Mouse (Mus musculus) testis, postnatal 14 days (tissue): ENCODE results near the gene Babam1.

Source experiments
- DNase-seq: peaks from one replicate; pipeline ENCODE4 v3.0.0; 2021; ENCODE audit warnings: low spot score

The Babam1 gene

DNA sequence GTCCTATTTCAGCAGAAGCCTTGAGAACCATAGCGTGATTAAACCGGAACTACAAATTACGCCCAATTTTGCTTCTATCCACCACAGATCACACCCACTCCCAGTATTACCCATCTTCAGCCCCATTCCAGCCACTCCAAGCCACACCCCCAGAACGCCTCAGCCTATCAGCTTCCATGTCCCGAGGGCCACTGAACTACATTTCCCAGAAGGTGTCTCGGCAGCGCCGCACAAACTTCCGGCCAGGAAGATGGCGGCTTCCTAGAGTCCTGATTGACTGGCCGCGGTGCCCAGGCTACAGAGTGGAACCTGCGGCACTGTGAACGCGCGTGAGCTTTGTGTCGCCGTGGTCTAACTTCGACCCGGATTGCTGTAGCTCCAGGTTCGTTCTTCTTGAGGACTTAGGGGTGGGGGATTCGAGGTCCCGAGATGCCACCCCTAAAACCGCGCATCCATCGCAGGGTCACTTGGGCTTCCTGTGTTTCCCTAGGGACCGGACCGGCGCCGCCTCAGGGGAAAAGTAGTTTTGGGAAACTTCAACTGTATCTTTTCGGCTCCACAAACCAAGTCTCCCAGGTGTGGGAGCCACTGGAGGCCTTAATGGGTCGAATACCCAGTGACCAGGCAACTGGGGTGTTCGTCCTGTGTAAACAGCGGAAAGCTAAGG, at the start of gene Babam1:
Gene Babam1 (plus strand): TSS at position 223 of the 667 bp plus-strand sequence.
- peak; percentile 95 for DNase-seq

GRCm38 (mm10) chr8:71351117-71351516, 45.5 kb upstream of the Babam1 start:
- no peak for DNase-seq

DNA sequence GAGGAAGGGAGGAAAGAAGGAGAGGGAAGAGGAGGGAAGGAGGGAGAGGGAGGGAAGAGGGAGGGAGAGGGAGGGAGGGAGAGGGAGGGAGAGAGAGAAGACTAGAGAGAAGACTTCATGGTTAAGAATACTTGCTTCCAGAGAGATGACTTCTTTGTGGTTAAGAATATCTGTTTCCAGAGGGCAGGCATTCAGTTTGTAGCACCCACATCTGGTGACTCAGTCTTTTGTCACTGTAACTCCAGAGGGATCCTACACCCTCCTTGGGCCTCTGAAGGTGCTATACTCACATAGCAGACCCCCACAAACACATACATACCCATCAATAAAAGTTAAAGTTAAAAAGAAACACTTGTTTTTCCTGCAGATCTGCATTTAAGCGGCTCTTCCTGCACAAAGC, 45.1 kb upstream of the Babam1 start:
- no peak for DNase-seq

DNA sequence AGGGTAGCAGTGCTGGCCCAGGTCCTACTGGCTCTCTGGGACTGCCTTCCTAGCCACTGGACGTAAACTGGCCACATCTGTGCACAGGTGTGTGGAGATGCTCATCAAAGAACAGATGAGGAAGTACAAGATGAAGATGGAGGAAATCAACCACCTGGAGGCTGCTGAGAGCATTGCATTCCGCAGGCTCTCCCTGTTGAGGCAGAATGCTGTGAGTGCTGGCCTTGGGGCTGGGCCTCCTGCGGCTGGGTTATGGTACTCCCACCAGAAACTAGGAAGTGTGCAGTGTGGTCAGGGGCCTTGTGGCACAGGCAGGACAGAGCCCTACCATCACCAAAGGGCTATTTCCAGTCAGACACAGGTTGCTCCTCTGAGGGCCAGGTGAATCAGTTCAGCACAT, 38.6 kb upstream of the Babam1 start:
- DNase-seq = no peak

DNA sequence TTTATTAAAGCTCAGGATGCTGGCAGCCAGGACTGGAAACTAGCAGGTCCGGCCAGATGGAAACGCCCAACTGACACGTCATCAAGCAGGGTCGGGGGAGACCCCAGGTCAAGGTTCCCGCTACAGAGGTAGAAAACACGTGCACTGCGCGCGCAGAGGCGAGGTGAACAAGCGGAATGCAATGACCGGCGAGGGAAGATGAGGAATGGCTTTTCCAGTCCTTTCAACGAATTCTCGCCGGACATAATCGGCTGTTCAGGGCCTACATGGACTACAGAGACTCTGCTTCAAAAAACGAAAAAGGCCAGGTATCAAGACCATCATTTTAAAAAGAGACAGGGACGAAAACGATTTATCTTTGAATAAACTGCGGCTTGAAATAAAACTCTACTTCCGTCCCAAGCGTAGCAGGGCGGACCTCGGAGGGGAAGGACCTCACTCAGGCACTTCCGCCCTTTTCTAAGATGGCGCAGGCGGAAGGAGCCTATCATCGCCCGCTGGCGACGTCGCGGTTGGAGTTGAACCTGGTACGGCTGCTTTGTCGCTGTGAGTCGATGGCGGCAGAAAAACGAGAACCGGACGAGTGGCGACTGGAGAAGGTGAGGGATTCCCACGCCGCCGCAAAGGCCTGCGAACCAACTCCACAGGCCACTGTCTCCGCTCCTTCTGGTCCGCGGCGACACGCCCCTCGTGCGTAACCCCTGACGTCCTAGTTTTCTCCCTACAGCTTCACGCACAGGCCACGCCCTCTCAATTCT, 29.7 kb upstream of the Babam1 start, which contains the start of gene Use1:
Gene Use1 (plus strand): TSS at position 78 of the 758 bp plus-strand sequence.
- peak; percentile 91 for DNase-seq

DNA sequence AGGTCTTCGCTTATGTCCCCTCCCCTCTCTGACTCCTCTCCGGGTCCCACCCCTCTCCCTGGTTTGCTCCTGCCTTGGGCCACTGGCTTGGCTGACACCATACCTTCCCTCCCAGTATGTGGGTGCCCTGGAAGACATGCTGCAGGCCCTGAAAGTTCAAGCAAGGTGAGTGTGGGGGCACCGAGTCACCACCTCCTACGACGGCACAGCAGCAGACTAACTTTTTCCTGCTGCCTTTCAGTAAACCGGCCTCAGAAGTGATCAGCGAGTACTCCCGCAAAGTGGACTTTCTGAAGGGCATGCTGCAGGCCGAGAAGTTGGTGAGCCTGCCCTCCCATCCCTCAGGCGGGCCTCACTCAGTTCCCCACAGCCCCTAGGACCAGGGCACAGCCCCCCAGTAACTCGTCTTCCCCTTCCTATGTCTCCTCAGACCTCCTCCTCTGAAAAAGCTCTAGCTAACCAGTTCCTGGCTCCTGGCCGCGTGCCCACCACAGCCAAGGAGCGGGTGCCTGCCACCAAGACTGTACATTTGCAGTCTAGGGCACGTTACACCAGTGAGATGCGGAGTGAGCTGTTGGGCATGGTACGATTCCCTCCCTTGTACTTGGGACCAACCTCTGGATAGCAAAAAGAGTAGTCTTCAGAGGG, 29.0 kb upstream of the Babam1 start:
- DNase-seq = no peak

DNA sequence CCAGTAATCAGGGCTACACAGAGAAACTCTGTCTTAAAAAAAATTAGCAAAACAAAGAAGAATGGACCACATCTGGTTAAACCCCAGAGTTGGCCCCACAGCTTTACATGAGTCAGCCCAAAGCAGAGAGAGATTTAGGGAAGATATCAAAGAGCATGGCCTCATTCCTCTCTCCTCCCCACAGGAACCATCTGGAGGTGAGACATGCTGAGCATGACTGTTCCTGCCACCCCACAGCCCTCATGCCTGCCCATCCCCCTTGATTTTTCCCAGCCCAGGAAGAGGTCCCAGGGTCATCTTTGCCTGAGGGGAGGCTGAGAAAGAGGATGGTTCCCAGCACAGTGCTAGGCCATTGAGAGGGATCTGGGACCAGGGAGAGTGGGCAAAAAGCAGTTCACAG, 28.3 kb upstream of the Babam1 start:
- DNase-seq = no peak

DNA sequence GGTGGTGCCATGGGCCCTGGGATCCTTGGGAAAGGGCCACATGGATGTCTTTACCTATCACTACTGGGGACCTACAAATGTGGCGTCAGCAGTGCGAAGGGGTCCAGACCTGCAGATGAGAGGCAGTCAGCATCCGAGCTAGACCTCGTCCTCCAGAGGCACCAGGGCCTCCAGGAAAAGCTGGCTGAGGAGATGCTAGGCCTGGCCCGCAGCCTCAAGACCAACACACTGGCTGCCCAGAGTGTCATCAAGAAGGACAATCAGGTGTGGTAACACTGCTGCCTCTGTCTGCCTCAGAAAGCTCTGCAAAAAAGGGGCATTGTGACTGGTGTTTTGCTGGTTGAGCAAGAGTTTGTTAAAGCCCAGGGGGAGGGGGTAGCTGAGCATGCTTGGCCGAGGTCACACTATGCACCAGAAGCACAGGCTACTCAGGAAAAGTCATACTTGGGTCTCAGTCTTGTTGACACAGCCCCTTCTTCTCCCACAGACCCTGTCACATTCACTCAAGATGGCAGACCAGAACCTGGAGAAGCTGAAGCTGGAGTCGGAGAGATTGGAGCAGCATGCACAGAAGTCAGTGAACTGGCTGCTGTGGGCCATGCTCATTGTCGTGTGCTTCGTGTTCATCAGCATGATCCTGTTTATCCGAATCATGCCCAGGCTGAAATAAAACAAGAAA, 27.5 kb upstream of the Babam1 start:
- no peak for DNase-seq

GRCm38 (mm10) chr8:71370711-71371235, 25.9 kb upstream of the Babam1 start:
- DNase-seq = no peak

GRCm38 (mm10) chr8:71371236-71371848, 25.3 kb upstream of the Babam1 start, which contains the start of gene Ocel1:
Gene Ocel1, plus strand, starts transcription at chr8:71371298.
- peak; percentile 98 for DNase-seq

GRCm38 (mm10) chr8:71372427-71372826, 24.2 kb upstream of the Babam1 start:
- no peak for DNase-seq

DNA sequence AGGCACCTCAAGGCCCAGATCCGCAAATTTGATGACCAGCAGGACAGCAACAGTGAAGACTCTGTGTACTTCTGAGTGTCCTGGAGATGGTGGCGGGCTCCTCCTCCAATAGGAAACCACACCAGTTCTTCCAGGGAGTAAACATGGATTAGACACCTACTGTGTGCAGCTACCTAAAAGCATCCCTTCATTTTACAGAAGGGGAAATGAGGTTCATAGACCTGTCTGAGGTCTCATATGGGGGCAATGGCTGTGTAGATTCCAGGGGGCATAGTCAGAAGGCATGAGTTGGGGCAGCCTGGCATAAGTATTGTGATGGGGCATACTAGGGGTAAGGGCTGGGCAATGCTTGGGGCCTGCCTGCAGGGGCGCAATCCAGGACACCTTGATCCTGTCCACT, 23.7 kb upstream of the Babam1 start:
- no peak for DNase-seq

DNA sequence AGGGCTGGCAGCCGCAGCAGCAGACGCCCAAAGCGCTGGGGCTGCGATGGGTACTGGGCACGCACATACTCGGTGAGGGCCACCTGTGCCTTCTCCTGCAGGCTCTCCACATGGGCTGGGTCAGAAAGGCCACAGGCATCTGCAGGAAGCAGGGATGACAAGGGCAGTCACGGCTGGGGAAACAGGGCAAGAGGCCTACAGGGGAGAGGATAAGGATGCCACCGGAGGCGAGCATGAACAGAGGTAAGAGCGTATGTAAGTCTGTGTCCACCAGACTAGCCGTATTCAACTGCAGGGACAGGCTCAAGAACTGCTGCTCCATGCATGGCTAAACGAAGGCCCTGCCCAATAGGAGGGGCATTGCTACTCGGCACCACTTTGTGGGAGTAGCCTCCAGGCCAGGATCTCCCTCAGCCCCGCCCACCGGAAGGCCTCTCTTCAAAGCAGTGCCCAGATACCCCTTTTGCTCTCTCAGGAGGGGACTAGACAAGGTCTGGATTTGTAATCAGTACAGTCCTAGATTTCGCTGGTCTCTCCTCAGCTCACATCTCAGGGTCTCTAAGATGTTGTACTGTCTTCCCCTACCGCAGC, 21.9 kb upstream of the Babam1 start:
- DNase-seq = no peak

DNA sequence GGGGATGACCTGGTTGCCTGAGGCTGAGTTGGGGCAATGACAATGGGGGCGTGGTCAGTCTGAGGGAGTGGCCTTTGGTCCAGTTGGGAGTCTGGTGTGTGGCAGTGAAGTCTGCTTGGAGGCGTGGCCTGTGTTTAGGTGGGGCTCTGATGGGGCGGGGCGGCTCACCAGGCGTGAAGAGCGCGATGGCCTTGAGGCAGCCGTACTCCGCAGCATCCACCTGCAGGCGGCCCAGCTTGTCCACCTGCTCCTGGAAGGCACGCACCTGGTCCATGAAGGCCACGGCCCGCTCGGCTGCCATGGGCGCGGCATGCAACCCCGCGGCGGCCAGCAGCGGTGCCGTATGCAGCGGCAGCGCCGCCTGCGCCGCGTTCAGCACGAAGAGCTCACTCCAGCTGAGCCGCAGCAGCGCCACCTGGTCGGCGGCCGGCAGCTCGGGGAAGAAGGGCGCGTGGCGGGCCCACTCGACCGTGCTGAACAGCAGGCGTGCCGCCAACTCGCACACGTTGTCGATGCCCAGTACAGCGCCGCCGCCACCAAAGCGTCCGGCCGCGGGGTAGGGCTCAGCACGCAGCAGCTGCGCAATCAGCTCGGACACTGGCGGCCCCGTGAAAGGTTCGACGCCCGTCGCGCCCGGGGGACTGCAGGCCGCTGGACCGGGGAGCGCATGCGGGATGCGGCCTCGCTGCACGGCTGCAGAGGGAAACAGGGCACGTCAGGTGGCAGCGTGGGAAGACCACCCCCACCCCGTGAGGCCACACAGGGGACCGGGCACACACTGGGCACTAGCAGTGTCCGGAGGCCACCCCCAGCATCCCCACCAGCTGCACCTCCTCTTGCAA, 20.9 kb upstream of the Babam1 start:
- peak; percentile 78 for DNase-seq

- peak; percentile 64 for DNase-seq
These were observed 20.1 kb upstream of the Babam1 start for GRCm38 (mm10) chr8:71376423-71377030.

GRCm38 (mm10) chr8:71379008-71379407, 17.7 kb upstream of the Babam1 start:
- no peak for DNase-seq

GRCm38 (mm10) chr8:71379512-71380075, 17.1 kb upstream of the Babam1 start:
- no peak for DNase-seq

DNA sequence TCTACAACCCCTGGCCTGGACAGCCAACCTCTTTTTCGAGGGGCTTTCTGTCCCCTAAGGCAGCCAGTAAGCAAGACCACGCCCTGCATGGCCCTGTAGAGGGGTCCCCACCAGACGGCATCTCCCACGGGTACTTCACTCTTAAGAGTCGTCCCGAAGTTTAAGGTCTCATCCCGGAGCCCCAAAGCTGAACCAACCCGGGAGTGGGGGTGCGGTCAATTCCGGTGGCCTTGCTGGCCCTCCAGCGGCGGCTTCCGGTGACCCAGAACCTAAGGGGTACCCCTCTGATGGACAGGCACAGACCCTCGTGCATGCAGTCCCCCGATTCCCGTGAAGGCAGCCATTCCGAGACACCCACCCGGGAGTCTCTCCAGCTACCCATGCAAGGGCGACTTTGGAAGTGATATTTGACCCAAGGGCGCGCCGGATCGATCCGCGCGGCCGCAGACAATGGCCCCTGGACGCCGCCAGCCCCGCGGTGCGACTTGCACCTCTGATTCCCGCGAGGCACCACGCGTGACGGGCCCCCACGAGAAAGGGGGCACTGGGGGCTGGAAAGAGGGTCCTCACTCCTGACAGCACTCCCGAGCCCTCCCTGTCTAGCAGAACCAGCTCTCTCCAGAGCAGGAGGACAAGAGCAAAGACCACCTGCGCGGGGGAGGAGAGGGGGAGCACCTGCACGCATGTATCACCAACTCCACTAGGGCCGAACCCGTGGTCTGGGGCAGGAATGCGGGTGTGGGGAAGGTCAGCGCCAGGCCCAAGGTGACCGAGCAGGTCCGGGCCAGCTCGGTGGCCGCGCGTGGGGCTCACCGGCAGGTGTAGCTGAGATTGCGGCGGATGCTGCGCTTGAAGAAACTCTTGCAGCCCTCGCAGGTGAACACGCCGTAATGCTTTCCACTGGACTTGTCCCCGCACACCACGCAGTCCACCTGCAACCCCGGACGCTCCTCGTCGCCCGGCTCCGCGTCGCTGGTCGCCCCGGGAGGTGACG, 16.2 kb upstream of the Babam1 start:
- no peak for DNase-seq
